Mouse (Mus musculus) ES-E14 (cell line): ENCODE data around the gene Nlrc5. TPM values are rescaled to one million over a fixed set of nuclear protein-coding genes. Genes with fewer than 3 reads are reported as not detected.

Source experiments
- DNase-seq: peaks from one replicate; pipeline ENCODE4 v3.0.0-alpha.2; 2013; ENCODE audit warnings: low read depth, low spot score
- H3K27ac ChIP-seq: 2 replicates; pipeline ENCODE4 v1.5.1; 2012; ENCODE audit warnings: low read depth, mild to moderate bottlenecking, low read length, moderate library complexity, mixed read lengths; ENCODE audit not compliant: poor library complexity, insufficient read depth, severe bottlenecking
- H3K36me3 ChIP-seq: 2 replicates; pipeline ENCODE4 v1.6.1; 2012; ENCODE audit warnings: mild to moderate bottlenecking, low read length, moderate library complexity, mixed read lengths; ENCODE audit not compliant: control insufficient read depth, poor library complexity, insufficient read depth, severe bottlenecking
- H3K4me1 ChIP-seq, 2 experiments: fragments of 150-350 bp in 1 of 2; sonication (generic) in 1 of 2; 2 replicates each; pipeline ENCODE4 v1.6.1; 2012; ENCODE audit warnings: low read length in 2 of 2, mild to moderate bottlenecking in 1 of 2, mixed read lengths in 1 of 2; ENCODE audit not compliant: control insufficient read depth in 2 of 2, insufficient read depth in 2 of 2, poor library complexity in 1 of 2
- H3K4me3 ChIP-seq, 2 experiments: fragments of 150-350 bp in 1 of 2; sonication (generic) in 1 of 2; 2 replicates each; pipeline ENCODE4 v1.5.1; 2012; ENCODE audit warnings: low read length in 2 of 2, low read depth in 1 of 2, mild to moderate bottlenecking in 1 of 2, mixed read lengths in 1 of 2; ENCODE audit not compliant: insufficient read depth in 1 of 2, poor library complexity in 1 of 2, severe bottlenecking in 1 of 2
- H3K9ac ChIP-seq: 2 replicates; pipeline ENCODE4 v1.6.1; 2012; ENCODE audit warnings: low read depth, mild to moderate bottlenecking, low read length, mixed read lengths; ENCODE audit not compliant: poor library complexity, insufficient read depth, severe bottlenecking
- H3K9me3 ChIP-seq: fragments of 150-350 bp; sonication (generic); 2 replicates; pipeline ENCODE4 v1.6.1; 2012; ENCODE audit warnings: low read depth, mild to moderate bottlenecking, low read length; ENCODE audit not compliant: control insufficient read depth, insufficient read depth
- CHD2 ChIP-seq: IDR thresholded peaks from 2 replicates; pipeline ENCODE4 v1.6.1; 2014; ENCODE audit warnings: mild to moderate bottlenecking, low read depth, low read length, inconsistent platforms
- HCFC1 ChIP-seq: IDR thresholded peaks from 2 replicates; pipeline ENCODE4 v1.6.1; 2012; ENCODE audit warnings: low read length, inconsistent platforms, borderline replicate concordance; ENCODE audit not compliant: insufficient read depth
- MAFK ChIP-seq: IDR thresholded peaks from 2 replicates; pipeline ENCODE4 v1.6.1; 2014; ENCODE audit warnings: mild to moderate bottlenecking, low read depth, low read length, inconsistent platforms; ENCODE audit not compliant: insufficient read depth
- ZC3H11A ChIP-seq: IDR thresholded peaks from 2 replicates; pipeline ENCODE4 v1.6.1; 2012; ENCODE audit warnings: low read depth, mild to moderate bottlenecking, inconsistent platforms, low read length, borderline replicate concordance
- ZNF384 ChIP-seq: IDR thresholded peaks from 2 replicates; pipeline ENCODE4 v1.6.1; 2012; ENCODE audit warnings: low read depth, low read length, inconsistent platforms
- in situ Hi-C, 2 experiments: fragments of 600-800 bp; cut with MboI; formaldehyde crosslinking; loops; one replicate each; pipeline ENCODE4 v1.15.1; 2025; ENCODE audit warnings: low sequenced_read_pairs in 2 of 2, inconsistent platforms in 1 of 2; ENCODE audit not compliant: unreplicated experiment in 2 of 2
- total RNA-seq: library from RNA; depleted of rRNA; stranded (reverse); fragments of 300-350 nt; gene quantifications from 2 replicates; pipeline ENCODE4 v1.2.3, GENCODE M21; 2012

Nlrc5 gene
- total RNA-seq, 1 experiment, result 0.76 TPM

- Histone ChIP-seq H3K9me3 (no peaks in the 10 kb centered on the region), H3K9ac (no peak overlapping the region), H3K4me3 (no peak overlapping the region), H3K36me3 (no peaks in the 10 kb centered on the region), H3K4me1 (no peaks in the 10 kb centered on the region), H3K27ac (no peak overlapping the region)
- DNase-seq, result no peak
- TF ChIP-seq CHD2 (no peak), HCFC1 (no peak), ZC3H11A (no peak), MAFK (no peak), ZNF384 (no peak)
- in situ Hi-C loops, result no loop called here
Observed at GRCm38 (mm10) chr8:94472741-94473140, 38.6 kb downstream of the Nlrc5 start.

- Histone ChIP-seq H3K4me3 (no peak overlapping the region), H3K9me3 (no peaks in the 10 kb centered on the region), H3K27ac (peak overlapping the region; percentile 23; the same call in 1 of the 2 replicates), H3K4me1 (no peaks in the 10 kb centered on the region), H3K9ac (no peak overlapping the region), H3K36me3 (no peaks in the 10 kb centered on the region)
- DNase-seq, result no peak
- in situ Hi-C loops, result no loop called here
- TF ChIP-seq CHD2, result no peak
- TF ChIP-seq HCFC1, result no peak
- TF ChIP-seq ZC3H11A, result no peak
- no peak for TF ChIP-seq MAFK
- no peak for TF ChIP-seq ZNF384
Observed at GRCm38 (mm10) chr8:94473431-94473830, 39.3 kb downstream of the Nlrc5 start.

- DNase-seq, result no peak
- H3K36me3 ChIP-seq, result no peaks in the 10 kb centered on the region
- no peak overlapping the region for H3K4me3 ChIP-seq
- H3K4me1 ChIP-seq, result no peaks in the 10 kb centered on the region
- no peaks in the 10 kb centered on the region for H3K9me3 ChIP-seq
- in situ Hi-C loops, result no loop called here
- no peak overlapping the region for H3K9ac ChIP-seq
- TF ChIP-seq ZC3H11A (no peak), MAFK (no peak), ZNF384 (no peak), HCFC1 (no peak)
- no peak overlapping the region for H3K27ac ChIP-seq
Observed at GRCm38 (mm10) chr8:94475786-94476185, 41.6 kb downstream of the Nlrc5 start.

GRCm38 (mm10) chr8:94476846-94477245, 42.7 kb downstream of the Nlrc5 start:
- in situ Hi-C loops, result no loop called here
- H3K4me3 ChIP-seq, result no peak overlapping the region
- no peaks in the 10 kb centered on the region for H3K9me3 ChIP-seq
- TF ChIP-seq HCFC1, result no peak
- no peak for TF ChIP-seq ZNF384
- TF ChIP-seq CHD2, result no peak
- TF ChIP-seq MAFK, result no peak
- no peak for TF ChIP-seq ZC3H11A
- H3K27ac ChIP-seq, result no peak overlapping the region
- no peaks in the 10 kb centered on the region for H3K4me1 ChIP-seq
- no peak overlapping the region for H3K9ac ChIP-seq
- DNase-seq, result no peak
- no peaks in the 10 kb centered on the region for H3K36me3 ChIP-seq

GRCm38 (mm10) chr8:94482051-94482450, 47.9 kb downstream of the Nlrc5 start:
- H3K4me1 ChIP-seq, result peaks cover 0 to 2% of the 10 kb centered on the region in 2 experiments; a peak in 1 of 4 replicates
- H3K4me3 ChIP-seq, result no peak overlapping the region
- no peak overlapping the region for H3K27ac ChIP-seq
- no peak overlapping the region for H3K9ac ChIP-seq
- in situ Hi-C loops, result no loop called here
- no peaks in the 10 kb centered on the region for H3K36me3 ChIP-seq
- TF ChIP-seq MAFK (no peak), ZC3H11A (no peak), CHD2 (no peak)
- no peaks in the 10 kb centered on the region for H3K9me3 ChIP-seq
- peak; percentile 34 for DNase-seq
